Mouse (Mus musculus): ENCODE measurements around the gene Vmn2r117.
"Not testable (repeated sequence)": the region's sequence is repeated elsewhere in the genome, so short reads cannot be mapped to it uniquely, and the experiment has no call there.

- not testable (repeated sequence) for TF ChIP-seq CTCF (IDR thresholded peaks at IDR 0.05; ENCODE audit: borderline replicate concordance, insufficient read depth, low read depth, low read length); POLR2A (IDR thresholded peaks at IDR 0.05; ENCODE audit: borderline replicate concordance, insufficient read depth, low read length)
Observed at GRCm38 (mm10) chr17:23522941-23523732, 43.6 kb upstream of the Vmn2r117 start.

Data from cerebellum, adult 2 months (tissue).